Mouse (Mus musculus) lung, embryonic 15.5 days (tissue): ENCODE data around the gene Capza2. TPM values are rescaled to one million over a fixed set of nuclear protein-coding genes. Genes with fewer than 3 reads are reported as not detected.

Experiments used
- ATAC-seq: fragments of 200-750 bp; cut with Nextera tagmentation; 2 replicates; pipeline ENCODE4 v1.8.0; 2017; ENCODE audit warnings: moderate number of reproducible peaks, borderline replicate concordance; ENCODE audit not compliant: low FRiP score, low TSS enrichment; ENCODE audit errors: extremely low read depth
- H3K27ac ChIP-seq: fragments of 300-500 bp; sonication (generic); 2 replicates; pipeline ENCODE4 v1.5.1; 2015; ENCODE audit warnings: moderate library complexity, mild to moderate bottlenecking, inconsistent platforms
- H3K27me3 ChIP-seq: fragments of 300-500 bp; sonication (generic); 2 replicates; pipeline ENCODE4 v1.6.1; 2015; ENCODE audit warnings: inconsistent platforms
- H3K36me3 ChIP-seq: fragments of 300-500 bp; sonication (generic); 2 replicates; pipeline ENCODE4 v1.6.1; 2015; ENCODE audit warnings: inconsistent platforms
- H3K4me1 ChIP-seq: fragments of 300-500 bp; sonication (generic); 2 replicates; pipeline ENCODE4 v1.6.1; 2015; ENCODE audit warnings: inconsistent platforms
- H3K4me2 ChIP-seq: fragments of 300-500 bp; sonication (generic); 2 replicates; pipeline ENCODE4 v1.6.1; 2015; ENCODE audit warnings: inconsistent platforms, mild to moderate bottlenecking, moderate library complexity
- H3K4me3 ChIP-seq: fragments of 300-500 bp; sonication (generic); 2 replicates; pipeline ENCODE4 v1.5.1; 2015; ENCODE audit warnings: mild to moderate bottlenecking, inconsistent platforms
- H3K9ac ChIP-seq: fragments of 300-500 bp; sonication (generic); 2 replicates; pipeline ENCODE4 v1.6.1; 2015; ENCODE audit warnings: inconsistent platforms
- H3K9me3 ChIP-seq: fragments of 300-500 bp; sonication (generic); 2 replicates; pipeline ENCODE4 v1.6.1; 2016; ENCODE audit warnings: inconsistent platforms
- WGBS: fragments of 180-500 bp; shearing (Covaris S2); methylation state at CpG from one replicate; pipeline ENCODE4 v1.1.7; 2015; 5-methylcytosine and 5-hydroxymethylcytosine counted together
- polyA plus RNA-seq: library from polyadenylated mRNA; unstranded; fragments of >200 nt; fragmentation: Nextera tagmentation; extraction: Ambion mirVana; gene quantifications from 2 replicates; pipeline ENCODE4 v1.2.1, GENCODE M21; 2015

Capza2 gene
- polyA plus RNA-seq, 1 experiment from 2014 or later, result 238 TPM

- Histone ChIP-seq H3K9me3 (no peaks in the 10 kb centered on the region), H3K4me3 (no peak overlapping the region), H3K27ac (no peak overlapping the region), H3K36me3 (no peaks in the 10 kb centered on the region), H3K9ac (no peak overlapping the region), H3K4me2 (no peak overlapping the region), H3K27me3 (no peaks in the 10 kb centered on the region), H3K4me1 (no peaks in the 10 kb centered on the region)
- ATAC-seq, result no peak
- 46% methylated on average over 3 of the region's 3 CpGs for WGBS
Observed at GRCm38 (mm10) chr6:17621436-17621835, 14.6 kb upstream of the Capza2 start.

GRCm38 (mm10) chr6:17628701-17629455 lies 7.2 kb upstream of the Capza2 start:
- no peaks in the 10 kb centered on the region for H3K27me3 ChIP-seq
- H3K9me3 ChIP-seq, result no peaks in the 10 kb centered on the region
- H3K4me1 ChIP-seq, result no peaks in the 10 kb centered on the region
- H3K9ac ChIP-seq, result no peak overlapping the region
- WGBS, result 56% methylated on average over 6 of the region's 6 CpGs
- H3K4me3 ChIP-seq, result no peak overlapping the region
- H3K36me3 ChIP-seq, result no peaks in the 10 kb centered on the region
- no peak overlapping the region for H3K27ac ChIP-seq
- no peak for ATAC-seq
- no peak overlapping the region for H3K4me2 ChIP-seq

- Histone ChIP-seq H3K4me1 (no peaks in the 10 kb centered on the region), H3K27ac (no peak overlapping the region), H3K4me2 (no peak overlapping the region), H3K9me3 (no peaks in the 10 kb centered on the region), H3K9ac (no peak overlapping the region), H3K27me3 (no peaks in the 10 kb centered on the region), H3K4me3 (no peak overlapping the region), H3K36me3 (no peaks in the 10 kb centered on the region)
- 66% methylated on average over 5 of the region's 5 CpGs for WGBS
- no peak for ATAC-seq
Observed at GRCm38 (mm10) chr6:17629756-17630155, 6.3 kb upstream of the Capza2 start.

GRCm38 (mm10) chr6:17631611-17632010 lies 4.4 kb upstream of the Capza2 start:
- Histone ChIP-seq H3K9ac (no peak overlapping the region), H3K36me3 (no peaks in the 10 kb centered on the region), H3K27ac (no peak overlapping the region), H3K9me3 (no peaks in the 10 kb centered on the region), H3K4me2 (no peak overlapping the region), H3K4me1 (no peaks in the 10 kb centered on the region), H3K27me3 (no peaks in the 10 kb centered on the region), H3K4me3 (no peak overlapping the region)
- WGBS, result 74% methylated on average over 5 of the region's 5 CpGs
- no peak for ATAC-seq

GRCm38 (mm10) chr6:17633819-17634218 lies 2.2 kb upstream of the Capza2 start:
- Histone ChIP-seq H3K4me3 (no peak overlapping the region), H3K9me3 (no peaks in the 10 kb centered on the region), H3K9ac (no peak overlapping the region), H3K27ac (no peak overlapping the region), H3K4me1 (peaks cover 7% of the 10 kb centered on the region), H3K27me3 (no peaks in the 10 kb centered on the region), H3K36me3 (no peaks in the 10 kb centered on the region), H3K4me2 (no peak overlapping the region)
- no peak for ATAC-seq
- WGBS, result 55% methylated on average over 3 of the region's 3 CpGs

- 74% methylated on average over 3 of the region's 3 CpGs for WGBS
- no peak for ATAC-seq
- Histone ChIP-seq H3K9me3 (no peaks in the 10 kb centered on the region), H3K4me3 (no peak overlapping the region), H3K4me1 (peaks cover 12% of the 10 kb centered on the region), H3K27ac (no peak overlapping the region), H3K4me2 (no peak overlapping the region), H3K27me3 (no peaks in the 10 kb centered on the region), H3K36me3 (no peaks in the 10 kb centered on the region), H3K9ac (no peak overlapping the region)
Observed at GRCm38 (mm10) chr6:17634992-17635391, 1.0 kb upstream of the Capza2 start.

- 0% methylated on average over 41 of the region's 45 CpGs for WGBS
- Histone ChIP-seq H3K36me3 (peaks cover 4% of the 10 kb centered on the region), H3K4me2 (peak overlapping the region; percentile 55), H3K9me3 (no peaks in the 10 kb centered on the region), H3K4me1 (peaks cover 14% of the 10 kb centered on the region), H3K4me3 (peak overlapping the region; percentile 90), H3K27ac (peak overlapping the region; percentile 96), H3K27me3 (no peaks in the 10 kb centered on the region), H3K9ac (peak overlapping the region; percentile 96)
- peak; percentile 97 for ATAC-seq
Observed at GRCm38 (mm10) chr6:17636764-17637170, 733 bp downstream of the Capza2 start.

GRCm38 (mm10) chr6:17637205-17638203 lies 1.5 kb downstream of the Capza2 start:
- WGBS, result under 1% methylated on average over 49 of the region's 62 CpGs
- peak overlapping the region; percentile 96 for H3K9ac ChIP-seq
- peak; percentile 88 for ATAC-seq

GRCm38 (mm10) chr6:17640031-17640430 lies 4.0 kb downstream of the Capza2 start:
- H3K4me3 ChIP-seq, result no peak overlapping the region
- H3K36me3 ChIP-seq, result peaks cover 4% of the 10 kb centered on the region
- no peaks in the 10 kb centered on the region for H3K27me3 ChIP-seq
- peaks cover 22% of the 10 kb centered on the region for H3K4me1 ChIP-seq
- no peak overlapping the region for H3K4me2 ChIP-seq
- ATAC-seq, result no peak
- 80% methylated on average over 9 of the region's 9 CpGs for WGBS
- H3K27ac ChIP-seq, result no peak overlapping the region
- no peaks in the 10 kb centered on the region for H3K9me3 ChIP-seq
- H3K9ac ChIP-seq, result no peak overlapping the region

More at GRCm38 (mm10) chr6:17637205-17638203, 1.5 kb downstream of the Capza2 start:
- Histone ChIP-seq H3K27me3 (no peaks in the 10 kb centered on the region), H3K4me2 (peak overlapping the region; percentile 59), H3K4me3 (peak overlapping the region; percentile 90), H3K9me3 (no peaks in the 10 kb centered on the region), H3K36me3 (peaks cover 4% of the 10 kb centered on the region), H3K27ac (peak overlapping the region; percentile 96), H3K4me1 (peaks cover 14% of the 10 kb centered on the region)

GRCm38 (mm10) chr6:17642739-17643138 lies 6.7 kb downstream of the Capza2 start:
- Histone ChIP-seq H3K27ac (no peak overlapping the region), H3K9me3 (no peaks in the 10 kb centered on the region), H3K4me2 (no peak overlapping the region), H3K4me3 (no peak overlapping the region), H3K4me1 (peaks cover 32% of the 10 kb centered on the region), H3K27me3 (no peaks in the 10 kb centered on the region), H3K9ac (no peak overlapping the region), H3K36me3 (peaks cover 4% of the 10 kb centered on the region)
- WGBS, result 41% methylated on average over 3 of the region's 3 CpGs
- ATAC-seq, result no peak

GRCm38 (mm10) chr6:17646107-17646506 lies 10.1 kb downstream of the Capza2 start:
- Histone ChIP-seq H3K9ac (no peak overlapping the region), H3K4me2 (no peak overlapping the region), H3K27me3 (no peaks in the 10 kb centered on the region), H3K4me3 (no peak overlapping the region), H3K27ac (no peak overlapping the region), H3K9me3 (no peaks in the 10 kb centered on the region), H3K4me1 (peaks cover 18% of the 10 kb centered on the region), H3K36me3 (peaks cover 20% of the 10 kb centered on the region)
- ATAC-seq, result no peak
- 24% methylated on average over 3 of the region's 3 CpGs for WGBS

GRCm38 (mm10) chr6:17652132-17652531 lies 16.1 kb downstream of the Capza2 start:
- Histone ChIP-seq H3K9me3 (no peaks in the 10 kb centered on the region), H3K4me3 (no peak overlapping the region), H3K9ac (no peak overlapping the region), H3K4me2 (no peak overlapping the region), H3K36me3 (peaks cover 33% of the 10 kb centered on the region), H3K27me3 (no peaks in the 10 kb centered on the region), H3K4me1 (no peaks in the 10 kb centered on the region), H3K27ac (no peak overlapping the region)
- ATAC-seq, result no peak
- 63% methylated on average over 2 of the region's 2 CpGs for WGBS
